ENCODE assay signal across 9 mouse cellular contexts in the genomic region with DNA sequence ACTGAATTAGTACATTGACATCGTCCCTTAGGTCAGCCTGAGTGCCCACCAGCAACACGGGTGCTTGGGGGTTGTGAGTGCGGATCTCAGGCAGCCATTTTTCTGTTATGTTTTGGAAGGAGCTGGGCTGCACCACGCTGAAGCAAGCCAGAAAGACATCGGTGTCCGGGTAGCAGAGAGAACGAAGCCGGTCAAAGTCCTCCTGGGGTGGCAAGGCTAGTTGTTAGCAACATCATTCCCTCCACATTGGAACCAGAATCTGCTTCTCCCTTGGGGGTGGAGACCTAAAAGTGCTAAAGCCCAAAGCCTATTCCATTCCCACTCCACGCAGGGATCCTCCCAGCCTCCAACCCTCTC. TPM values are rescaled to one million over a fixed set of nuclear protein-coding genes. Genes with fewer than 3 reads are reported as not detected.
DNase-seq lines count a peak whose midpoint lies in the region; ATAC-seq and TF ChIP-seq lines count a peak whose summit lies in the region.
"Had no signal": no experiment of that assay in that cellular context is flagged by ENCODE, and none has a peak within 500 bp of the region (broad histone marks: within the 10 kb centered on the region; RNA-seq: fewer than 3 reads in every experiment).

No protein-coding gene starts in this region.

- no peak for TF ChIP-seq EP300 in liver, embryonic 14.5 days (IDR thresholded peaks at IDR 0.05; ENCODE audit: low read depth)
- no peak for TF ChIP-seq EP300 in stomach, postnatal 0 days (optimal IDR thresholded peaks at IDR 0.05)

- TF ChIP-seq POLR2A in cerebellum, adult 2 months (IDR thresholded peaks at IDR 0.05; ENCODE audit: borderline replicate concordance, insufficient read depth, low read length) = no peak

- peak overlapping the region; percentile 77 for H3K4me3 ChIP-seq in cerebellum, adult 2 months (replicated peaks; ENCODE audit: insufficient read depth, low read depth, low read length)
- H3K4me3 ChIP-seq in neural tube, embryonic 11.5 days (ENCODE audit: low read depth, low read length) = peak overlapping the region; percentile 46; the same call in 1 of the 2 replicates
- H3K4me3 ChIP-seq in liver, embryonic 14.5 days (ENCODE audit: insufficient read depth in 1 of 2, low read depth in 2 of 2, low read length in 2 of 2) = no peak overlapping the region
- H3K4me3 ChIP-seq in stomach, postnatal 0 days (ENCODE audit: low read depth, low read length) = peak overlapping the region; percentile 55

- no peaks in the 10 kb centered on the region; the same call in 1 of the 2 replicates for H3K4me1 ChIP-seq in cerebellum, adult 2 months (ENCODE audit: control insufficient read depth, insufficient read depth, low read length)
- no peaks in the 10 kb centered on the region for H3K4me1 ChIP-seq in neural tube, embryonic 11.5 days (ENCODE audit: control insufficient read depth, insufficient read depth, low read length)
- no peaks in the 10 kb centered on the region for H3K4me1 ChIP-seq in liver, embryonic 14.5 days (replicated peaks; ENCODE audit: control insufficient read depth in 2 of 2, insufficient read depth in 2 of 2, low read length in 1 of 2)
- no peaks in the 10 kb centered on the region for H3K4me1 ChIP-seq in stomach, postnatal 0 days (replicated peaks; ENCODE audit: control insufficient read depth, insufficient read depth)

- no peaks in the 10 kb centered on the region for H3K9me3 ChIP-seq in neural tube, embryonic 11.5 days (ENCODE audit: control insufficient read depth, low read length)
- H3K9me3 ChIP-seq in liver, embryonic 14.5 days (ENCODE audit: control insufficient read depth, low read length) = no peaks in the 10 kb centered on the region
- no peaks in the 10 kb centered on the region for H3K9me3 ChIP-seq in stomach, postnatal 0 days (ENCODE audit: control insufficient read depth, low read length)

- DNase-seq in cerebellum, adult 2 months = no peak
- DNase-seq in cerebellum, postnatal 14 days = no peak
- DNase-seq in neural tube, embryonic 11.5 days (ENCODE audit: low spot score) = no peak
- DNase-seq in neural tube, embryonic 10.5 days (ENCODE audit: extremely low spot score, low spot score) = no peak
- DNase-seq in liver, embryonic 14.5 days (ENCODE audit: low read depth in 3 of 3, low spot score in 3 of 3) = no peak
- no peak for DNase-seq in stomach, postnatal 0 days (ENCODE audit: low spot score)
- DNase-seq in embryo, embryonic 10 days (ENCODE audit: low spot score) = no peak

- H3K27ac ChIP-seq in cerebellum, adult 2 months (ENCODE audit: insufficient read depth, low read length) = no peak overlapping the region
- H3K27ac ChIP-seq in neural tube, embryonic 11.5 days (ENCODE audit: low read depth, low read length) = no peak overlapping the region
- no peak overlapping the region for H3K27ac ChIP-seq in liver, embryonic 14.5 days
- H3K27ac ChIP-seq in stomach, postnatal 0 days (replicated peaks) = peak overlapping the region; percentile 30; the same call in 1 of the 2 replicates

- H3K27me3 ChIP-seq in cerebellum, adult 2 months (ENCODE audit: control insufficient read depth, insufficient read depth, low read length) = no peaks in the 10 kb centered on the region
- H3K27me3 ChIP-seq in neural tube, embryonic 11.5 days (ENCODE audit: control insufficient read depth, insufficient read depth, low read length) = no peaks in the 10 kb centered on the region
- peaks cover 8% of the 10 kb centered on the region for H3K27me3 ChIP-seq in liver, embryonic 14.5 days (ENCODE audit: control insufficient read depth, insufficient read depth, low read length)
- no peaks in the 10 kb centered on the region for H3K27me3 ChIP-seq in stomach, postnatal 0 days (ENCODE audit: control insufficient read depth, insufficient read depth, low read length)

- 60% methylated on average over 9 of the region's 9 CpGs for WGBS in cerebellum, adult 2 months
- WGBS in neural tube, embryonic 11.5 days = 52% methylated on average over 9 of the region's 9 CpGs
- WGBS in liver, embryonic 14.5 days (ENCODE audit: insufficient replicate concordance) = 50% methylated on average over 9 of the region's 9 CpGs
- WGBS in stomach, postnatal 0 days = 68% methylated on average over 9 of the region's 9 CpGs

- H3K36me3 ChIP-seq in neural tube, embryonic 11.5 days (ENCODE audit: control insufficient read depth, insufficient read depth, low read length) = no peaks in the 10 kb centered on the region
- H3K36me3 ChIP-seq in liver, embryonic 14.5 days (replicated peaks; ENCODE audit: control insufficient read depth, insufficient read depth, low read depth) = no peaks in the 10 kb centered on the region
- H3K36me3 ChIP-seq in stomach, postnatal 0 days (ENCODE audit: control insufficient read depth, insufficient read depth, low read length) = no peaks in the 10 kb centered on the region

- ATAC-seq in neural tube, embryonic 11.5 days (ENCODE audit: insufficient read depth, low FRiP score, low TSS enrichment) = no peak
- ATAC-seq in liver, embryonic 14.5 days (ENCODE audit: insufficient read depth) = no peak
- ATAC-seq in stomach, postnatal 0 days (ENCODE audit: low FRiP score, low TSS enrichment) = 0 out of 2 replicates have a peak, but pooled peaks have one; percentile 8
- ATAC-seq in megakaryocyte progenitor cell, adult 5-6 weeks (replicated peaks; ENCODE audit: poor library complexity) = no peak

- TF ChIP-seq CTCF in cerebellum, adult 2 months (IDR thresholded peaks at IDR 0.05; ENCODE audit: borderline replicate concordance, insufficient read depth, low read depth, low read length) = no peak
- TF ChIP-seq CTCF in liver, embryonic 14.5 days (IDR thresholded peaks at IDR 0.05; ENCODE audit: low read depth) = no peak
- TF ChIP-seq CTCF in stomach, postnatal 0 days (IDR thresholded peaks at IDR 0.05; ENCODE audit: low read depth) = no peak

- H3K9ac ChIP-seq in neural tube, embryonic 11.5 days (ENCODE audit: low read length) = no peak overlapping the region
- no peak overlapping the region for H3K9ac ChIP-seq in liver, embryonic 14.5 days (replicated peaks)
- H3K9ac ChIP-seq in stomach, postnatal 0 days (ENCODE audit: low read length) = peak overlapping the region; percentile 70; the same call in 1 of the 2 replicates

- H3K4me2 ChIP-seq in neural tube, embryonic 11.5 days (ENCODE audit: low read depth) = peak overlapping the region; percentile 84
- peak overlapping the region; percentile 53; the same call in 1 of the 2 replicates for H3K4me2 ChIP-seq in liver, embryonic 14.5 days (ENCODE audit: low read depth)
- peak overlapping the region; percentile 95 for H3K4me2 ChIP-seq in stomach, postnatal 0 days (replicated peaks; ENCODE audit: low read depth)

RNA-seq across cellular contexts. Expression of a gene that starts 0.8 kb away (rescaled TPM):
- polyA plus RNA-seq in cerebellum, adult 2 months (2012; rRNA removed) = 8.4 and 10.4 TPM in 2 replicates
- polyA plus RNA-seq in neural tube, embryonic 11.5 days (2014; fragmentation: Nextera tagmentation; extraction: Ambion mirVana) = 2.3 and 2.4 TPM in 2 replicates
- 0.02 TPM in 1 of 2 replicates, not detected in the other for polyA plus RNA-seq in liver, embryonic 14.5 days (2012; rRNA removed)
- polyA plus RNA-seq in liver, embryonic 14.5 days (2014; fragmentation: Nextera tagmentation; extraction: Ambion mirVana) = not detected in 2 replicates
- polyA plus RNA-seq in stomach, postnatal 0 days (2015; fragmentation: Nextera tagmentation; extraction: Ambion mirVana) = 17.0 and 19.4 TPM in 2 replicates
- not detected in 2 replicates for total RNA-seq in megakaryocyte progenitor cell, adult 5-6 weeks (2015)
- not detected in 2 replicates for total RNA-seq in megakaryocyte progenitor cell, adult 5-6 weeks (2017)

RNA-seq across cellular contexts. Expression of a gene that starts 18.3 kb away (rescaled TPM):
- 37.8 and 38.8 TPM in 2 replicates for polyA plus RNA-seq in cerebellum, adult 2 months (2012; rRNA removed)
- polyA plus RNA-seq in neural tube, embryonic 11.5 days (2014; fragmentation: Nextera tagmentation; extraction: Ambion mirVana) = 17.4 and 17.8 TPM in 2 replicates
- 3.2 and 3.4 TPM in 2 replicates for polyA plus RNA-seq in liver, embryonic 14.5 days (2012; rRNA removed)
- polyA plus RNA-seq in liver, embryonic 14.5 days (2014; fragmentation: Nextera tagmentation; extraction: Ambion mirVana) = 3.2 and 3.5 TPM in 2 replicates
- polyA plus RNA-seq in stomach, postnatal 0 days (2015; fragmentation: Nextera tagmentation; extraction: Ambion mirVana) = 7.7 and 8.0 TPM in 2 replicates
- total RNA-seq in megakaryocyte progenitor cell, adult 5-6 weeks (2015) = 7.2 and 7.6 TPM in 2 replicates
- 18.8 and 20.0 TPM in 2 replicates for total RNA-seq in megakaryocyte progenitor cell, adult 5-6 weeks (2017)

RNA-seq across cellular contexts. Expression of a gene that starts 33.1 kb away (rescaled TPM):
- 0.61 and 1.2 TPM in 2 replicates for polyA plus RNA-seq in cerebellum, adult 2 months (2012; rRNA removed)
- polyA plus RNA-seq in neural tube, embryonic 11.5 days (2014; fragmentation: Nextera tagmentation; extraction: Ambion mirVana) = 2.7 and 2.8 TPM in 2 replicates
- polyA plus RNA-seq in liver, embryonic 14.5 days (2012; rRNA removed) = 0.11 and 0.27 TPM in 2 replicates
- polyA plus RNA-seq in liver, embryonic 14.5 days (2014; fragmentation: Nextera tagmentation; extraction: Ambion mirVana) = 0.11 and 0.13 TPM in 2 replicates
- polyA plus RNA-seq in stomach, postnatal 0 days (2015; fragmentation: Nextera tagmentation; extraction: Ambion mirVana) = 70.9 and 80.2 TPM in 2 replicates
- 0.20 and 0.44 TPM in 2 replicates for total RNA-seq in megakaryocyte progenitor cell, adult 5-6 weeks (2015)
- total RNA-seq in megakaryocyte progenitor cell, adult 5-6 weeks (2017) = 0.14 TPM in 1 of 2 replicates, not detected in the other

RNA-seq across cellular contexts. Expression of a gene that starts 40.6 kb away (rescaled TPM):
- polyA plus RNA-seq in cerebellum, adult 2 months (2012; rRNA removed) = not detected in 2 replicates
- polyA plus RNA-seq in neural tube, embryonic 11.5 days (2014; fragmentation: Nextera tagmentation; extraction: Ambion mirVana) = not detected in 2 replicates
- not detected in 2 replicates for polyA plus RNA-seq in liver, embryonic 14.5 days (2012; rRNA removed)
- not detected in 2 replicates for polyA plus RNA-seq in liver, embryonic 14.5 days (2014; fragmentation: Nextera tagmentation; extraction: Ambion mirVana)
- polyA plus RNA-seq in stomach, postnatal 0 days (2015; fragmentation: Nextera tagmentation; extraction: Ambion mirVana) = 0.57 and 0.81 TPM in 2 replicates
- total RNA-seq in megakaryocyte progenitor cell, adult 5-6 weeks (2015) = not detected in 2 replicates
- total RNA-seq in megakaryocyte progenitor cell, adult 5-6 weeks (2017) = not detected in 2 replicates
- total RNA-seq: adrenal gland, postnatal 4 days had no signal

RNA-seq across cellular contexts. Expression of a gene that starts 55.3 kb away (rescaled TPM):
- polyA plus RNA-seq in cerebellum, adult 2 months (2012; rRNA removed) = 3.1 and 4.1 TPM in 2 replicates
- polyA plus RNA-seq in neural tube, embryonic 11.5 days (2014; fragmentation: Nextera tagmentation; extraction: Ambion mirVana) = 3.1 and 3.8 TPM in 2 replicates
- 1.3 and 1.4 TPM in 2 replicates for polyA plus RNA-seq in liver, embryonic 14.5 days (2012; rRNA removed)
- polyA plus RNA-seq in liver, embryonic 14.5 days (2014; fragmentation: Nextera tagmentation; extraction: Ambion mirVana) = 0.83 and 0.86 TPM in 2 replicates
- polyA plus RNA-seq in stomach, postnatal 0 days (2015; fragmentation: Nextera tagmentation; extraction: Ambion mirVana) = 3.7 TPM in 2 replicates
- 0.05 TPM in 1 of 2 replicates, not detected in the other for total RNA-seq in megakaryocyte progenitor cell, adult 5-6 weeks (2015)
- not detected in 2 replicates for total RNA-seq in megakaryocyte progenitor cell, adult 5-6 weeks (2017)

Comparison
In these comparisons a context has a peak if more than half of its experiments do, and no peak if none do; other contexts are left out.
1. H3K4me3 ChIP-seq: peak in cerebellum, adult 2 months (single experiment), neural tube, embryonic 11.5 days (single experiment) and stomach, postnatal 0 days (single experiment); none in liver, embryonic 14.5 days (0 of 2).
2. RNA of a gene that starts 33.1 kb away (polyA plus RNA-seq): 70.9 to 80.2 TPM in stomach, postnatal 0 days; 2.7 to 2.8 TPM in neural tube, embryonic 11.5 days, 0.61 to 1.2 TPM in cerebellum, adult 2 months and 0.11 to 0.27 TPM in liver, embryonic 14.5 days; every median in the first group is over 10 times any median in the second.
3. Peak in every context shown above with its lines, with median percentiles within 50 percentile points of each other: H3K4me2 ChIP-seq.